Mouse (Mus musculus): ENCODE measurements around the gene Arg2. TPM values are rescaled to one million over a fixed set of nuclear protein-coding genes. Genes with fewer than 3 reads are reported as not detected.
A peak's percentile ranks its signal among the peaks of the same experiment; 100 is the strongest.

Arg2 gene
- polyA plus RNA-seq, 1 experiment from 2014 or later = 4.1 TPM

DNA sequence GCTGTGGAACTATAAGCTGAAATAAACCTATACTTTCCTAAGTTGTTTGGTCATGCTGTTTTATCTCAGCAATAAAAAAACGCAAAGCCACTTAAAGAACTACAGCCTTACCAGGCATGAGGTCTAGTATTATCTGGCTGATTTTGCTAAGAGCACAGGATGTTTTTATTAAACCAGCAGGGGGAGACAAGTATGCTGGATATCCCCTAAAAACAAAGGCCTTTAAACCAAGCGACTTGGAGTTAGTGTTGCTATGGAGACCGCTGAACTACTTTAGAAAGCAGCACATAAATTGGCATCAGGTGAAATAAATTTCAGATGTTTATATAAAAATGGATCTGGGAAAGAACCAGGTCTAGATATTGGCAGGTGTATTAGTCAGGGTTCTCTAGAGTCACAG is 7.8 kb upstream of the Arg2 start:
- ATAC-seq (ENCODE audit: low FRiP score) (no peak), DNase-seq (ENCODE audit: low spot score, missing footprints) (no peak)
- H3K27ac ChIP-seq (ENCODE audit: low read depth, low read length) = no peak overlapping the region
- H3K9ac ChIP-seq (ENCODE audit: low read length) = no peak overlapping the region
- whole genome bisulfite sequencing = 33% methylated on average over 3 of the region's 3 CpGs
- H3K9me3 ChIP-seq (ENCODE audit: control insufficient read depth, low read length) = no peaks in the 10 kb centered on the region
- H3K4me1 ChIP-seq (ENCODE audit: control insufficient read depth, insufficient read depth, low read length) = no peaks in the 10 kb centered on the region
- no peaks in the 10 kb centered on the region for H3K27me3 ChIP-seq (ENCODE audit: control insufficient read depth, insufficient read depth, low read length)
- H3K36me3 ChIP-seq (ENCODE audit: control insufficient read depth, insufficient read depth, low read length) = no peaks in the 10 kb centered on the region
- no peak overlapping the region for H3K4me2 ChIP-seq
- H3K4me3 ChIP-seq (ENCODE audit: low read depth, low read length) = no peak overlapping the region

DNA sequence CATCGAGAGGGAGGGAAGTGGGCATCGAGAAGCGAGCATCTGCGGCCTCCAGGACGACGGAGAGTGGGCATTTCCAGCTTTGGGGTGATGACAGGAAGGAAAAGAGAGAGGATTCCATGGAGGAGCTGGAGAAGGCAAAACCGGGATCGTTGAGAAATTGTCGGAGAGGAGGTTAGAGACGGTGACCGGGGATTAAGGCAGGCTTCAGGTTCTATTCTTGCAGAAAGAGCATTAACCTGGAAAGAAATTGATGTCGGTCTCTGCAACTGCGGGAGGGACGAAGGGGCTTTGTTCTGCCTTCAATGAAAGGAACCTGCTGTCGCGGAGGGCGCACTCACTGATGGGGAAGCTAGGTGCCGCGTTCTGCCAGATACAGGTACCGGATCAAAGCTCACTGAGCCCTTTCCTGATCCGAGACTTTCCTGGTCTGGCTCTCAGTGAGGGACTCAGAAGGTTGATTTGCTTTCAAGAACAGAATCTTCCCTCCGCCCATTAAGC is 650 bp downstream of the Arg2 start:
- H3K9ac ChIP-seq (ENCODE audit: low read length) = peak overlapping the region; percentile 58
- H3K27ac ChIP-seq (ENCODE audit: low read depth, low read length) = no peak overlapping the region
- H3K4me1 ChIP-seq (ENCODE audit: control insufficient read depth, insufficient read depth, low read length) = peaks cover 10% of the 10 kb centered on the region; the same call in 1 of the 2 replicates
- no peaks in the 10 kb centered on the region for H3K36me3 ChIP-seq (ENCODE audit: control insufficient read depth, insufficient read depth, low read length)
- peak overlapping the region; percentile 90 for H3K4me2 ChIP-seq
- H3K9me3 ChIP-seq (ENCODE audit: control insufficient read depth, low read length) = no peaks in the 10 kb centered on the region
- ATAC-seq (ENCODE audit: low FRiP score) (no peak), DNase-seq (ENCODE audit: low spot score, missing footprints) (peak; percentile 90)
- peak overlapping the region; percentile 45 for H3K4me3 ChIP-seq (ENCODE audit: low read depth, low read length)
- peaks cover 27% of the 10 kb centered on the region for H3K27me3 ChIP-seq (ENCODE audit: control insufficient read depth, insufficient read depth, low read length)
- WGBS = 2% methylated on average over 22 of the region's 22 CpGs

- WGBS = 29% methylated on average over 5 of the region's 5 CpGs
- no peak for DNase-seq (ENCODE audit: low spot score, missing footprints)
- no peak overlapping the region for H3K9ac ChIP-seq (ENCODE audit: low read length)
Observed at GRCm38 (mm10) chr12:79131706-79132460, 1.3 kb downstream of the Arg2 start.

DNA sequence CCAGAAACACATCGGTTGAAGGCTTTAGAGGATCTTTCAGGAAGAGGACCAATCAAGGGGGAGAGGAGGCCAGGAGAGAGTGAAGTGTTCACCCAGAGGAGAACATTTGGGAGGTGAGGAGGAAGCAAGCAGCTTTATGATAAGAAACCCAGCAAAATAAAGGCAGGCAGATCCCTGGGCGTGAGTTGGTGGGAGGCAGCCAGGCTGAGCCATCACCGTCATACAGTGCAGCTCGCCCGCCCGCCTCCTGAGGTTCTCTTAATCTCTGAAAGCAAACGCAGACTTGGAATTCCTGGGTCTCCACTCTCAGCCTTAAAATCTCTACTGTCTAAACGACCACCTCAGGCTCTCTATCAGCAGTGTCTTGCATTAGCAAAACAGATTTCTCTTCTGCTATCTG is 4.1 kb downstream of the Arg2 start:
- Histone ChIP-seq H3K9me3 (ENCODE audit: control insufficient read depth, low read length) (no peaks in the 10 kb centered on the region), H3K36me3 (ENCODE audit: control insufficient read depth, insufficient read depth, low read length) (no peaks in the 10 kb centered on the region), H3K27ac (ENCODE audit: low read depth, low read length) (no peak overlapping the region), H3K9ac (ENCODE audit: low read length) (no peak overlapping the region), H3K4me1 (ENCODE audit: control insufficient read depth, insufficient read depth, low read length) (peaks cover 10% of the 10 kb centered on the region; the same call in 1 of the 2 replicates), H3K27me3 (ENCODE audit: control insufficient read depth, insufficient read depth, low read length) (peaks cover 27% of the 10 kb centered on the region), H3K4me2 (no peak overlapping the region), H3K4me3 (ENCODE audit: low read depth, low read length) (no peak overlapping the region)
- WGBS = 29% methylated on average over 8 of the region's 8 CpGs
- ATAC-seq (ENCODE audit: low FRiP score) = no peak
- DNase-seq (ENCODE audit: low spot score, missing footprints) = no peak

More at GRCm38 (mm10) chr12:79131706-79132460, 1.3 kb downstream of the Arg2 start:
- H3K36me3 ChIP-seq (ENCODE audit: control insufficient read depth, insufficient read depth, low read length) = no peaks in the 10 kb centered on the region
- no peak for ATAC-seq (ENCODE audit: low FRiP score)
- peak overlapping the region; percentile 90; the same call in 1 of the 2 replicates for H3K4me2 ChIP-seq
- no peaks in the 10 kb centered on the region for H3K9me3 ChIP-seq (ENCODE audit: control insufficient read depth, low read length)
- peaks cover 10% of the 10 kb centered on the region; the same call in 1 of the 2 replicates for H3K4me1 ChIP-seq (ENCODE audit: control insufficient read depth, insufficient read depth, low read length)
- H3K4me3 ChIP-seq (ENCODE audit: low read depth, low read length) = peak overlapping the region; percentile 45
- H3K27ac ChIP-seq (ENCODE audit: low read depth, low read length) = no peak overlapping the region
- H3K27me3 ChIP-seq (ENCODE audit: control insufficient read depth, insufficient read depth, low read length) = peaks cover 27% of the 10 kb centered on the region

DNA sequence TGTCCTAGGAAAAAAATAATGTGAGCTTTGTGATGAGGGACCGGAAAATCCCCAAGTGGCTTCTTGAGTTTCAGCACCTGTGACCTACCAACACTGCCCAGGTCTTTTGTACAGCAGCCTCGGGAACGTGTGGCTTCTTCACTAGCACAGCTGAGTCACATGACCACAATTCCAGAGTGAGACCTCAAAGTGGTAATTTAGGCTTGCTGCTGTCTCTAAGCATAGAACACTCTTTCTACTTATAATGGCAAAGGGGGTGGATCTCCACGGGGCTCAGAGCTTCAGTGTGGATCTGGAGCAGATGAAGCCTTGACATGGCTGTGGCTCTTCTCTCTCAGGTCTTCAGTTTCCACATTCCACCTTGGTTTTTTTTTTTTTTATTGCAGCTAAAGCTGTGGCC is 4.5 kb downstream of the Arg2 start:
- H3K4me2 ChIP-seq = no peak overlapping the region
- DNase-seq (ENCODE audit: low spot score, missing footprints) (no peak), ATAC-seq (ENCODE audit: low FRiP score) (no peak)
- peaks cover 10% of the 10 kb centered on the region; the same call in 1 of the 2 replicates for H3K4me1 ChIP-seq (ENCODE audit: control insufficient read depth, insufficient read depth, low read length)
- no peak overlapping the region for H3K27ac ChIP-seq (ENCODE audit: low read depth, low read length)
- WGBS = 52% methylated on average over 4 of the region's 4 CpGs
- no peak overlapping the region for H3K4me3 ChIP-seq (ENCODE audit: low read depth, low read length)
- no peak overlapping the region for H3K9ac ChIP-seq (ENCODE audit: low read length)
- peaks cover 27% of the 10 kb centered on the region for H3K27me3 ChIP-seq (ENCODE audit: control insufficient read depth, insufficient read depth, low read length)
- H3K9me3 ChIP-seq (ENCODE audit: control insufficient read depth, low read length) = no peaks in the 10 kb centered on the region
- no peaks in the 10 kb centered on the region for H3K36me3 ChIP-seq (ENCODE audit: control insufficient read depth, insufficient read depth, low read length)

DNA sequence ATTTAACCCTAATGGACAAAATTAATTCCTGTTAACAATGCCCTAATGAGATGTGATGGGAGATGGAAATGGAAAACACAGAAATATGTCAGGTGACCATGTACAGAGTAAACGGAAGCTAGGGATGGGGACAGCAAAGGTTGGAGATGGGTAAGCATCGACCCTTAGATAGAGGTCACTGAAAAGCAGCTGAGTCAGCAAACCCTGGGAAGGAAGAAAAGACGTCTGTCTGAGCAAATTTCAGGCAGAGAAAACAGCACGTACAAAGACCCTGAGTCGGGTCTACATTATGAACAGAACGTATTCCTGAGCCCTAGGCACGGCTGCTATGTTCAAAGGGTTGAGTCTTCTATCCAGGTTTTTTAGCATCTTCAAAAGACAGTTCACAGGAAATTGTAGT is 6.4 kb downstream of the Arg2 start:
- H3K4me3 ChIP-seq (ENCODE audit: low read depth, low read length) = no peak overlapping the region
- no peaks in the 10 kb centered on the region for H3K36me3 ChIP-seq (ENCODE audit: control insufficient read depth, insufficient read depth, low read length)
- no peak for DNase-seq (ENCODE audit: low spot score, missing footprints)
- no peaks in the 10 kb centered on the region for H3K9me3 ChIP-seq (ENCODE audit: control insufficient read depth, low read length)
- H3K27ac ChIP-seq (ENCODE audit: low read depth, low read length) = no peak overlapping the region
- no peak for ATAC-seq (ENCODE audit: low FRiP score)
- H3K27me3 ChIP-seq (ENCODE audit: control insufficient read depth, insufficient read depth, low read length) = peaks cover 9% of the 10 kb centered on the region
- no peak overlapping the region for H3K4me2 ChIP-seq
- no peak overlapping the region for H3K9ac ChIP-seq (ENCODE audit: low read length)
- no peaks in the 10 kb centered on the region for H3K4me1 ChIP-seq (ENCODE audit: control insufficient read depth, insufficient read depth, low read length)
- 77% methylated on average over 7 of the region's 7 CpGs for WGBS

GRCm38 (mm10) chr12:79138999-79139398 is 8.4 kb downstream of the Arg2 start:
- no peak for DNase-seq (ENCODE audit: low spot score, missing footprints)
- no peak for ATAC-seq (ENCODE audit: low FRiP score)
- Histone ChIP-seq H3K27me3 (ENCODE audit: control insufficient read depth, insufficient read depth, low read length) (no peaks in the 10 kb centered on the region), H3K27ac (ENCODE audit: low read depth, low read length) (no peak overlapping the region), H3K9ac (ENCODE audit: low read length) (no peak overlapping the region), H3K4me2 (no peak overlapping the region), H3K36me3 (ENCODE audit: control insufficient read depth, insufficient read depth, low read length) (no peaks in the 10 kb centered on the region), H3K4me1 (ENCODE audit: control insufficient read depth, insufficient read depth, low read length) (no peaks in the 10 kb centered on the region), H3K9me3 (ENCODE audit: control insufficient read depth, low read length) (no peaks in the 10 kb centered on the region), H3K4me3 (ENCODE audit: low read depth, low read length) (no peak overlapping the region)

GRCm38 (mm10) chr12:79139417-79139816 is 8.8 kb downstream of the Arg2 start:
- H3K9me3 ChIP-seq (ENCODE audit: control insufficient read depth, low read length) = no peaks in the 10 kb centered on the region
- WGBS = 70% methylated on average over 1 of the region's 1 CpGs
- no peaks in the 10 kb centered on the region for H3K27me3 ChIP-seq (ENCODE audit: control insufficient read depth, insufficient read depth, low read length)
- ATAC-seq (ENCODE audit: low FRiP score) = no peak
- no peaks in the 10 kb centered on the region for H3K4me1 ChIP-seq (ENCODE audit: control insufficient read depth, insufficient read depth, low read length)
- no peak overlapping the region for H3K4me2 ChIP-seq
- H3K36me3 ChIP-seq (ENCODE audit: control insufficient read depth, insufficient read depth, low read length) = no peaks in the 10 kb centered on the region
- no peak overlapping the region for H3K9ac ChIP-seq (ENCODE audit: low read length)
- H3K27ac ChIP-seq (ENCODE audit: low read depth, low read length) = no peak overlapping the region
- DNase-seq (ENCODE audit: low spot score, missing footprints) = no peak
- no peak overlapping the region for H3K4me3 ChIP-seq (ENCODE audit: low read depth, low read length)

- Histone ChIP-seq H3K27me3 (ENCODE audit: control insufficient read depth, insufficient read depth, low read length) (no peaks in the 10 kb centered on the region), H3K4me3 (ENCODE audit: low read depth, low read length) (no peak overlapping the region), H3K9ac (ENCODE audit: low read length) (no peak overlapping the region), H3K4me1 (ENCODE audit: control insufficient read depth, insufficient read depth, low read length) (no peaks in the 10 kb centered on the region), H3K9me3 (ENCODE audit: control insufficient read depth, low read length) (no peaks in the 10 kb centered on the region), H3K36me3 (ENCODE audit: control insufficient read depth, insufficient read depth, low read length) (no peaks in the 10 kb centered on the region), H3K4me2 (no peak overlapping the region), H3K27ac (ENCODE audit: low read depth, low read length) (no peak overlapping the region)
- WGBS = 84% methylated on average over 2 of the region's 2 CpGs
- no peak for ATAC-seq (ENCODE audit: low FRiP score)
- DNase-seq (ENCODE audit: low spot score, missing footprints) = no peak
Observed at GRCm38 (mm10) chr12:79140811-79141210, 10.2 kb downstream of the Arg2 start.
